Mouse (Mus musculus) heart, embryonic 10.5 days (tissue): ENCODE results near the gene Ly6g6d. TPM values are rescaled to one million over a fixed set of nuclear protein-coding genes. Genes with fewer than 3 reads are reported as not detected.

Source experiments
- DNase-seq: peaks from one replicate; pipeline ENCODE4 v3.0.0-alpha.2; 2017; ENCODE audit warnings: low spot score
- H3K27ac ChIP-seq: fragments of 300-500 bp; sonication (generic); 2 replicates; pipeline ENCODE4 v1.5.1; 2016; ENCODE audit warnings: mild to moderate bottlenecking
- H3K27me3 ChIP-seq: fragments of 300-500 bp; sonication (generic); 2 replicates; pipeline ENCODE4 v1.6.1; 2016; ENCODE audit warnings: mild to moderate bottlenecking; ENCODE audit not compliant: poor library complexity, insufficient read depth, severe bottlenecking
- H3K36me3 ChIP-seq: fragments of 300-500 bp; sonication (generic); 2 replicates; pipeline ENCODE4 v1.6.1; 2016; ENCODE audit warnings: mild to moderate bottlenecking, moderate library complexity
- H3K4me1 ChIP-seq: fragments of 300-500 bp; sonication (generic); 2 replicates; pipeline ENCODE4 v1.6.1; 2016; ENCODE audit warnings: mild to moderate bottlenecking
- H3K4me3 ChIP-seq: fragments of 300-500 bp; sonication (generic); 2 replicates; pipeline ENCODE4 v1.5.1; 2016; ENCODE audit warnings: mild to moderate bottlenecking, moderate library complexity
- H3K9me3 ChIP-seq: fragments of 300-500 bp; sonication (generic); 2 replicates; pipeline ENCODE4 v1.6.1; 2016; ENCODE audit warnings: mild to moderate bottlenecking, moderate library complexity
- WGBS: fragments of 180-500 bp; shearing (Covaris S2); methylation state at CpG from one replicate; pipeline ENCODE4 v1.1.7; 2016; 5-methylcytosine and 5-hydroxymethylcytosine counted together
- polyA plus RNA-seq: library from polyadenylated mRNA; unstranded; fragments of >200 nt; fragmentation: Nextera tagmentation; extraction: Ambion mirVana; gene quantifications from 2 replicates; pipeline ENCODE4 v1.2.1, GENCODE M21; 2016

Gene Ly6g6d
- polyA plus RNA-seq, 1 experiment from 2014 or later, result 2.5 TPM

- Histone ChIP-seq H3K27me3 (peaks cover 18% of the 10 kb centered on the region), H3K9me3 (no peaks in the 10 kb centered on the region), H3K4me1 (peaks cover 50% of the 10 kb centered on the region), H3K36me3 (no peaks in the 10 kb centered on the region), H3K4me3 (peak within 1 kb of the TSS; percentile 52), H3K27ac (peak within 1 kb of the TSS; percentile 78)
- 33% methylated on average over 10 of the region's 10 CpGs for WGBS
- no peak for DNase-seq
Observed at GRCm38 (mm10) chr17:35076507-35077176, 1.2 kb downstream of the Ly6g6d start, which contains the start of gene Ly6g6e. Ly6g6e (plus strand) TSS chr17:35076902.

- whole genome bisulfite sequencing, result 48% methylated on average over 17 of the region's 17 CpGs
- H3K27ac ChIP-seq, result 0 out of 2 replicates have a peak overlapping the region, but pooled peaks have one; percentile 29
- no peak for DNase-seq
Observed at GRCm38 (mm10) chr17:35074097-35074496, 3.8 kb downstream of the Ly6g6d start.

GRCm38 (mm10) chr17:35071454-35071853 lies 6.4 kb downstream of the Ly6g6d start:
- peaks cover 15% of the 10 kb centered on the region for H3K4me1 ChIP-seq
- H3K9me3 ChIP-seq, result no peaks in the 10 kb centered on the region
- WGBS, result 75% methylated on average over 9 of the region's 9 CpGs
- peaks cover 41% of the 10 kb centered on the region for H3K27me3 ChIP-seq
- H3K36me3 ChIP-seq, result no peaks in the 10 kb centered on the region
- no peak for DNase-seq
- no peak overlapping the region for H3K27ac ChIP-seq
- H3K4me3 ChIP-seq, result no peak overlapping the region

More at GRCm38 (mm10) chr17:35074097-35074496, 3.8 kb downstream of the Ly6g6d start:
- peaks cover 34% of the 10 kb centered on the region for H3K4me1 ChIP-seq
- H3K36me3 ChIP-seq, result no peaks in the 10 kb centered on the region
- 0 out of 2 replicates have a peak overlapping the region, but pooled peaks have one; percentile 3 for H3K4me3 ChIP-seq
- no peaks in the 10 kb centered on the region for H3K9me3 ChIP-seq
- H3K27me3 ChIP-seq, result peaks cover 21% of the 10 kb centered on the region

- no peak overlapping the region for H3K27ac ChIP-seq
- H3K4me3 ChIP-seq, result no peak overlapping the region
- peaks cover 14% of the 10 kb centered on the region for H3K4me1 ChIP-seq
- DNase-seq, result no peak
- H3K9me3 ChIP-seq, result no peaks in the 10 kb centered on the region
- 43% methylated on average over 6 of the region's 6 CpGs for WGBS
- H3K36me3 ChIP-seq, result no peaks in the 10 kb centered on the region
- H3K27me3 ChIP-seq, result peaks cover 49% of the 10 kb centered on the region
Observed at GRCm38 (mm10) chr17:35070556-35071229, 7.2 kb downstream of the Ly6g6d start.

GRCm38 (mm10) chr17:35068213-35068914 lies 9.5 kb downstream of the Ly6g6d start:
- no peak for DNase-seq

GRCm38 (mm10) chr17:35066084-35066483 lies 11.8 kb downstream of the Ly6g6d start, which contains the start of gene Mpig6b:
Mpig6b (minus strand) TSS chr17:35066184.
- Histone ChIP-seq H3K27ac (peak within 1 kb of the TSS; percentile 69), H3K27me3 (peaks cover 69% of the 10 kb centered on the region), H3K36me3 (peaks cover 20% of the 10 kb centered on the region), H3K9me3 (no peaks in the 10 kb centered on the region), H3K4me1 (peaks cover 28% of the 10 kb centered on the region), H3K4me3 (peak within 1 kb of the TSS; percentile 56)
- WGBS, result 41% methylated on average over 10 of the region's 10 CpGs
- no peak for DNase-seq

More at GRCm38 (mm10) chr17:35068213-35068914, 9.5 kb downstream of the Ly6g6d start:
- H3K9me3 ChIP-seq, result no peaks in the 10 kb centered on the region
- 77% methylated on average over 17 of the region's 17 CpGs for WGBS
- peaks cover 64% of the 10 kb centered on the region for H3K27me3 ChIP-seq
- no peak overlapping the region for H3K27ac ChIP-seq
- 0 out of 2 replicates have a peak, but pooled peaks cover under 1% of the 10 kb centered on the region for H3K36me3 ChIP-seq
- H3K4me3 ChIP-seq, result no peak overlapping the region
- H3K4me1 ChIP-seq, result peaks cover 25% of the 10 kb centered on the region

GRCm38 (mm10) chr17:35064951-35065947 lies 12.6 kb downstream of the Ly6g6d start, which contains the start of gene Ly6g6c:
Ly6g6c (plus strand) TSS chr17:35065388.
- no peak for DNase-seq

GRCm38 (mm10) chr17:35064378-35064877 lies 13.4 kb downstream of the Ly6g6d start:
- Histone ChIP-seq H3K36me3 (peaks cover 31% of the 10 kb centered on the region), H3K4me1 (peaks cover 41% of the 10 kb centered on the region), H3K27ac (no peak overlapping the region), H3K4me3 (peak overlapping the region; percentile 56), H3K27me3 (peaks cover 65% of the 10 kb centered on the region), H3K9me3 (no peaks in the 10 kb centered on the region)
- no peak for DNase-seq
- WGBS, result 19% methylated on average over 10 of the region's 10 CpGs

More at GRCm38 (mm10) chr17:35064951-35065947, 12.6 kb downstream of the Ly6g6d start, which contains the start of gene Ly6g6c:
- Histone ChIP-seq H3K36me3 (peaks cover 28% of the 10 kb centered on the region), H3K4me1 (peaks cover 33% of the 10 kb centered on the region), H3K27me3 (peaks cover 69% of the 10 kb centered on the region), H3K27ac (peak within 1 kb of the TSS; percentile 69), H3K9me3 (no peaks in the 10 kb centered on the region), H3K4me3 (peak within 1 kb of the TSS; percentile 56)
- under 1% methylated on average over 48 of the region's 48 CpGs for WGBS

GRCm38 (mm10) chr17:35063466-35063865 lies 14.4 kb downstream of the Ly6g6d start:
- no peaks in the 10 kb centered on the region for H3K9me3 ChIP-seq
- H3K4me3 ChIP-seq, result no peak overlapping the region
- no peak overlapping the region for H3K27ac ChIP-seq
- H3K4me1 ChIP-seq, result peaks cover 46% of the 10 kb centered on the region
- WGBS, result 83% methylated on average over 3 of the region's 3 CpGs
- H3K27me3 ChIP-seq, result peaks cover 56% of the 10 kb centered on the region
- DNase-seq, result no peak
- peaks cover 31% of the 10 kb centered on the region for H3K36me3 ChIP-seq

GRCm38 (mm10) chr17:35061299-35061698 lies 16.6 kb downstream of the Ly6g6d start:
- Histone ChIP-seq H3K36me3 (peaks cover 52% of the 10 kb centered on the region), H3K4me1 (peaks cover 56% of the 10 kb centered on the region), H3K27me3 (peaks cover 34% of the 10 kb centered on the region), H3K4me3 (no peak overlapping the region), H3K9me3 (no peaks in the 10 kb centered on the region), H3K27ac (no peak overlapping the region)
- DNase-seq, result no peak
- 71% methylated on average over 8 of the region's 8 CpGs for WGBS

GRCm38 (mm10) chr17:35060737-35061297 lies 17.0 kb downstream of the Ly6g6d start:
- Histone ChIP-seq H3K27ac (no peak overlapping the region), H3K4me1 (peaks cover 54% of the 10 kb centered on the region), H3K36me3 (peaks cover 56% of the 10 kb centered on the region), H3K9me3 (no peaks in the 10 kb centered on the region), H3K4me3 (peak overlapping the region; percentile 77), H3K27me3 (peaks cover 29% of the 10 kb centered on the region)
- 60% methylated on average over 22 of the region's 22 CpGs for WGBS
- no peak for DNase-seq
